Mouse (Mus musculus) gastrocnemius, adult 8-10 months (tissue): ENCODE measurements around the gene Eef2k. TPM values are rescaled to one million over a fixed set of nuclear protein-coding genes. Genes with fewer than 3 reads are reported as not detected.
"Not testable (repeated sequence)": the region's sequence is repeated elsewhere in the genome, so short reads cannot be mapped to it uniquely, and the experiment has no call there.

Experiments used
- DNase-seq, 2 experiments: peaks; one replicate each; pipeline ENCODE4 v3.0.0; 2022; ENCODE audit warnings: low spot score in 2 of 2
- total RNA-seq, 4 experiments: library from RNA; stranded (reverse); gene quantifications; 2 replicates each; pipeline ENCODE4 v1.2.4; 2022

The Eef2k gene
- total RNA-seq, 4 experiments from 2014 or later: 60.0 to 79.0 (median 75.1) TPM

- no peak for DNase-seq
These were observed 35.6 kb downstream of the Eef2k start for GRCm38 (mm10) chr7:120878271-120878670.

GRCm38 (mm10) chr7:120879972-120880371, 37.3 kb downstream of the Eef2k start:
- no peak for DNase-seq

GRCm38 (mm10) chr7:120880770-120881169, 38.1 kb downstream of the Eef2k start:
- DNase-seq: no peak

- no peak for DNase-seq
These were observed 38.8 kb downstream of the Eef2k start for GRCm38 (mm10) chr7:120881451-120881850.

- no peak for DNase-seq
These were observed 40.0 kb downstream of the Eef2k start for GRCm38 (mm10) chr7:120882674-120883073.

GRCm38 (mm10) chr7:120883523-120884290, 41.1 kb downstream of the Eef2k start:
- DNase-seq: no peak

GRCm38 (mm10) chr7:120884746-120885145, 42.1 kb downstream of the Eef2k start:
- DNase-seq: no peak

- DNase-seq: no peak
These were observed 50.5 kb downstream of the Eef2k start for GRCm38 (mm10) chr7:120893123-120893522.

GRCm38 (mm10) chr7:120897054-120897453, 54.4 kb downstream of the Eef2k start:
- no peak for DNase-seq

GRCm38 (mm10) chr7:120897711-120898335, 55.2 kb downstream of the Eef2k start:
- DNase-seq: no peak

GRCm38 (mm10) chr7:120900191-120900590, 57.6 kb downstream of the Eef2k start:
- DNase-seq: no peak

GRCm38 (mm10) chr7:120901701-120902100, 59.1 kb downstream of the Eef2k start:
- no peak for DNase-seq

GRCm38 (mm10) chr7:120902931-120903330, 60.3 kb downstream of the Eef2k start:
- DNase-seq: no peak

GRCm38 (mm10) chr7:120910172-120910571, 67.5 kb downstream of the Eef2k start:
- not testable (repeated sequence) for DNase-seq

GRCm38 (mm10) chr7:120911268-120911667, 68.6 kb downstream of the Eef2k start:
- not testable (repeated sequence) for DNase-seq

- no peak for DNase-seq
These were observed 70.7 kb downstream of the Eef2k start for GRCm38 (mm10) chr7:120913332-120913731.

- no peak for DNase-seq
These were observed 73.7 kb downstream of the Eef2k start for GRCm38 (mm10) chr7:120916262-120916875.

GRCm38 (mm10) chr7:120917279-120917591, 74.6 kb downstream of the Eef2k start:
- no peak for DNase-seq

- DNase-seq: peak; percentile 100
These were observed 75.2 kb downstream of the Eef2k start, which contains the start of gene Polr3e for GRCm38 (mm10) chr7:120917592-120918461. Gene Polr3e (plus strand): TSS chr7:120917744.

- DNase-seq: peak; percentile 33 to 47
These were observed 75.9 kb downstream of the Eef2k start for GRCm38 (mm10) chr7:120918526-120918962.

GRCm38 (mm10) chr7:120933110-120933509, 90.5 kb downstream of the Eef2k start:
- DNase-seq: no peak
